Mouse (Mus musculus): ENCODE data around the gene Ncoa4. TPM values are rescaled to one million over a fixed set of nuclear protein-coding genes. Genes with fewer than 3 reads are reported as not detected.
A peak's percentile ranks its signal among the peaks of the same experiment; 100 is the strongest.

Ncoa4 gene
- polyA plus RNA-seq, 1 experiment from 2014 or later: 150 TPM

- H3K27me3 ChIP-seq (ENCODE audit: control insufficient read depth, insufficient read depth, low read length): no peaks in the 10 kb centered on the region
- peak within 1 kb of the TSS; percentile 98 for H3K4me3 ChIP-seq (replicated peaks; ENCODE audit: low read length)
- H3K4me1 ChIP-seq (ENCODE audit: control insufficient read depth, insufficient read depth, low read length): peaks cover 16% of the 10 kb centered on the region
- H3K36me3 ChIP-seq (ENCODE audit: control insufficient read depth, insufficient read depth, low read length): peaks cover 9% of the 10 kb centered on the region
- 0 out of 2 replicates have a peak, but pooled peaks cover 6% of the 10 kb centered on the region for H3K9me3 ChIP-seq (replicated peaks; ENCODE audit: control insufficient read depth, low read length)
- peak within 1 kb of the TSS; percentile 82 for H3K4me2 ChIP-seq (ENCODE audit: low read depth, low read length)
- peak within 1 kb of the TSS; percentile 95 for H3K9ac ChIP-seq (ENCODE audit: low read length)
- peak; percentile 94 for ATAC-seq (ENCODE audit: insufficient read depth, low FRiP score)
- 0% methylated on average over 76 of the region's 77 CpGs for WGBS
- H3K27ac ChIP-seq (ENCODE audit: low read length): peak within 1 kb of the TSS; percentile 76
Observed at GRCm38 (mm10) chr14:32201791-32202451, 42.3 kb downstream of the Ncoa4 start, which contains the start of the genes Timm23 and Parg. Timm23 (minus strand) TSS chr14:32201898. Parg (plus strand) TSS chr14:32201949.

- Histone ChIP-seq H3K9ac (ENCODE audit: low read length) (no peak overlapping the region), H3K4me1 (ENCODE audit: control insufficient read depth, insufficient read depth, low read length) (no peaks in the 10 kb centered on the region), H3K27me3 (ENCODE audit: control insufficient read depth, insufficient read depth, low read length) (no peaks in the 10 kb centered on the region), H3K4me3 (replicated peaks; ENCODE audit: low read length) (no peak overlapping the region), H3K36me3 (ENCODE audit: control insufficient read depth, insufficient read depth, low read length) (no peaks in the 10 kb centered on the region), H3K27ac (ENCODE audit: low read length) (no peak overlapping the region), H3K4me2 (ENCODE audit: low read depth, low read length) (no peak overlapping the region), H3K9me3 (replicated peaks; ENCODE audit: control insufficient read depth, low read length) (no peaks in the 10 kb centered on the region)
- no peak for ATAC-seq (ENCODE audit: insufficient read depth, low FRiP score)
Observed at GRCm38 (mm10) chr14:32226601-32227000, 66.9 kb downstream of the Ncoa4 start.

GRCm38 (mm10) chr14:32228996-32229395 lies 69.3 kb downstream of the Ncoa4 start:
- Histone ChIP-seq H3K4me1 (ENCODE audit: control insufficient read depth, insufficient read depth, low read length) (no peaks in the 10 kb centered on the region), H3K9me3 (replicated peaks; ENCODE audit: control insufficient read depth, low read length) (no peaks in the 10 kb centered on the region), H3K4me3 (replicated peaks; ENCODE audit: low read length) (no peak overlapping the region), H3K9ac (ENCODE audit: low read length) (no peak overlapping the region), H3K27ac (ENCODE audit: low read length) (no peak overlapping the region), H3K36me3 (ENCODE audit: control insufficient read depth, insufficient read depth, low read length) (no peaks in the 10 kb centered on the region), H3K27me3 (ENCODE audit: control insufficient read depth, insufficient read depth, low read length) (no peaks in the 10 kb centered on the region), H3K4me2 (ENCODE audit: low read depth, low read length) (no peak overlapping the region)
- no peak for ATAC-seq (ENCODE audit: insufficient read depth, low FRiP score)
- WGBS: under 1% methylated on average over 2 of the region's 2 CpGs

Other genes with a start within 250 kb of the Ncoa4 start
- gene Galnt15, start 130.9 kb upstream of the Ncoa4 start, polyA plus RNA-seq (2015; fragmentation: Nextera tagmentation; extraction: Ambion mirVana): 0.32 and 0.35 TPM in 2 replicates
- 25.8 and 29.8 TPM in 2 replicates for gene Oxnad1, start 74.5 kb upstream of the Ncoa4 start, polyA plus RNA-seq (2015; fragmentation: Nextera tagmentation; extraction: Ambion mirVana)
- gene Dph3, start 74.1 kb upstream of the Ncoa4 start, polyA plus RNA-seq (2015; fragmentation: Nextera tagmentation; extraction: Ambion mirVana): 81.7 and 89.7 TPM in 2 replicates
- not detected in 2 replicates for gene Msmb, start 17.8 kb upstream of the Ncoa4 start, polyA plus RNA-seq (2015; fragmentation: Nextera tagmentation; extraction: Ambion mirVana)
- 218 and 251 TPM in 2 replicates for gene Timm23, start 42.0 kb downstream of the Ncoa4 start, polyA plus RNA-seq (2015; fragmentation: Nextera tagmentation; extraction: Ambion mirVana)
- 29.1 and 30.0 TPM in 2 replicates for gene Parg, start 42.1 kb downstream of the Ncoa4 start, polyA plus RNA-seq (2015; fragmentation: Nextera tagmentation; extraction: Ambion mirVana)
- 8.9 and 10.4 TPM in 2 replicates for gene Ogdhl, start 162.2 kb downstream of the Ncoa4 start, polyA plus RNA-seq (2015; fragmentation: Nextera tagmentation; extraction: Ambion mirVana)
- not detected in 2 replicates for gene 1700024G13Rik, start 228.5 kb downstream of the Ncoa4 start, polyA plus RNA-seq (2015; fragmentation: Nextera tagmentation; extraction: Ambion mirVana)

Data from stomach, embryonic 16.5 days (tissue).